In genomic region chr10:125912207-125912606, GRCm38 (mm10) we compare ENCODE assay signal across 14 mouse cellular contexts. TPM values are rescaled to one million over a fixed set of nuclear protein-coding genes. Genes with fewer than 3 reads are reported as not detected.
A peak's percentile ranks its signal among the peaks of the same experiment; 100 is the strongest.
DNase-seq lines count a peak whose midpoint lies in the region; ATAC-seq and TF ChIP-seq lines count a peak whose summit lies in the region.
"Had no signal": no experiment of that assay in that cellular context is flagged by ENCODE, and none has a peak within 500 bp of the region (broad histone marks: within the 10 kb centered on the region; RNA-seq: fewer than 3 reads in every experiment).

No protein-coding gene starts in this region.

- DNase-seq in hindbrain, postnatal 0 days (ENCODE audit: low spot score), result peak; percentile 29
- no peak for DNase-seq in ovary, adult 18-20 months (ENCODE audit: low spot score)
- DNase-seq in left cerebral cortex, postnatal 36 days (ENCODE audit: low spot score in 2 of 2), result no peak
- DNase-seq: cerebellum, postnatal 36 days; lung, adult 2 months had no signal

- ATAC-seq in forebrain, embryonic 12.5 days (ENCODE audit: low FRiP score), result 0 out of 2 replicates have a peak, but pooled peaks have one; percentile 30
- ATAC-seq in forebrain, embryonic 15.5 days (replicated peaks), result no peak
- peak; percentile 75 for ATAC-seq in midbrain, embryonic 12.5 days (ENCODE audit: low FRiP score, low read depth)
- no peak for ATAC-seq in midbrain, embryonic 15.5 days (replicated peaks)
- 0 out of 2 replicates have a peak, but pooled peaks have one; percentile 45 for ATAC-seq in hindbrain, postnatal 0 days
- peak; percentile 76; the same call in 1 of the 2 replicates for ATAC-seq in neural tube, embryonic 14.5 days (ENCODE audit: low read depth)

- H3K9me3 ChIP-seq in forebrain, embryonic 12.5 days, result no peaks in the 10 kb centered on the region
- H3K9me3 ChIP-seq in forebrain, embryonic 15.5 days, result no peaks in the 10 kb centered on the region
- H3K9me3 ChIP-seq in midbrain, embryonic 12.5 days, result no peaks in the 10 kb centered on the region
- H3K9me3 ChIP-seq in midbrain, embryonic 15.5 days, result no peaks in the 10 kb centered on the region
- H3K9me3 ChIP-seq in hindbrain, postnatal 0 days (ENCODE audit: low read length), result no peaks in the 10 kb centered on the region
- H3K9me3 ChIP-seq in neural tube, embryonic 14.5 days (ENCODE audit: control insufficient read depth, low read length), result no peaks in the 10 kb centered on the region

- H3K4me3 ChIP-seq in forebrain, embryonic 12.5 days (replicated peaks), result no peak overlapping the region
- no peak overlapping the region for H3K4me3 ChIP-seq in forebrain, embryonic 15.5 days
- no peak overlapping the region for H3K4me3 ChIP-seq in midbrain, embryonic 12.5 days
- H3K4me3 ChIP-seq in midbrain, embryonic 15.5 days, result no peak overlapping the region
- no peak overlapping the region for H3K4me3 ChIP-seq in hindbrain, postnatal 0 days (ENCODE audit: low read length)
- H3K4me3 ChIP-seq in neural tube, embryonic 14.5 days (ENCODE audit: low read depth, low read length), result no peak overlapping the region
- H3K4me3 ChIP-seq: erythroblast, embryonic 14.5 days; layer of hippocampus, adult 2 months had no signal

- 48% methylated on average over 7 of the region's 7 CpGs for WGBS in forebrain, embryonic 12.5 days
- WGBS in forebrain, embryonic 15.5 days, result 28% methylated on average over 7 of the region's 7 CpGs
- WGBS in midbrain, embryonic 12.5 days, result 62% methylated on average over 7 of the region's 7 CpGs
- WGBS in midbrain, embryonic 15.5 days, result 43% methylated on average over 7 of the region's 7 CpGs
- 31% methylated on average over 7 of the region's 7 CpGs for WGBS in hindbrain, postnatal 0 days
- 14% methylated on average over 7 of the region's 7 CpGs for WGBS in neural tube, embryonic 14.5 days

- no peak overlapping the region for H3K27ac ChIP-seq in forebrain, embryonic 12.5 days
- H3K27ac ChIP-seq in forebrain, embryonic 15.5 days (replicated peaks), result no peak overlapping the region
- H3K27ac ChIP-seq in midbrain, embryonic 12.5 days (replicated peaks), result no peak overlapping the region
- H3K27ac ChIP-seq in midbrain, embryonic 15.5 days, result no peak overlapping the region
- no peak overlapping the region for H3K27ac ChIP-seq in hindbrain, postnatal 0 days
- H3K27ac ChIP-seq in neural tube, embryonic 14.5 days (ENCODE audit: low read depth, low read length), result no peak overlapping the region
- H3K27ac ChIP-seq: layer of hippocampus, adult 2 months had no signal

- peaks cover 4% of the 10 kb centered on the region for H3K4me1 ChIP-seq in forebrain, embryonic 12.5 days
- H3K4me1 ChIP-seq in forebrain, embryonic 15.5 days, result no peaks in the 10 kb centered on the region
- no peaks in the 10 kb centered on the region; the same call in 1 of the 2 replicates for H3K4me1 ChIP-seq in midbrain, embryonic 12.5 days
- no peaks in the 10 kb centered on the region for H3K4me1 ChIP-seq in midbrain, embryonic 15.5 days
- H3K4me1 ChIP-seq in hindbrain, postnatal 0 days (ENCODE audit: insufficient read depth, low read length), result no peaks in the 10 kb centered on the region
- no peaks in the 10 kb centered on the region for H3K4me1 ChIP-seq in neural tube, embryonic 14.5 days (ENCODE audit: control insufficient read depth, insufficient read depth, low read length)

- intact Hi-C loops in left cerebral cortex, postnatal 36 days (cut with DNase I), result no loop called here

- no peaks in the 10 kb centered on the region for H3K36me3 ChIP-seq in forebrain, embryonic 12.5 days (replicated peaks)
- no peaks in the 10 kb centered on the region for H3K36me3 ChIP-seq in forebrain, embryonic 15.5 days
- no peaks in the 10 kb centered on the region for H3K36me3 ChIP-seq in midbrain, embryonic 12.5 days
- H3K36me3 ChIP-seq in midbrain, embryonic 15.5 days (replicated peaks), result no peaks in the 10 kb centered on the region
- no peaks in the 10 kb centered on the region for H3K36me3 ChIP-seq in hindbrain, postnatal 0 days (ENCODE audit: insufficient read depth, low read length)
- H3K36me3 ChIP-seq in neural tube, embryonic 14.5 days (ENCODE audit: control insufficient read depth, insufficient read depth, low read length), result no peaks in the 10 kb centered on the region

- no peak overlapping the region for H3K4me2 ChIP-seq in forebrain, embryonic 12.5 days
- H3K4me2 ChIP-seq in forebrain, embryonic 15.5 days (replicated peaks), result no peak overlapping the region
- H3K4me2 ChIP-seq in midbrain, embryonic 12.5 days (replicated peaks), result no peak overlapping the region
- H3K4me2 ChIP-seq in midbrain, embryonic 15.5 days, result no peak overlapping the region
- no peak overlapping the region for H3K4me2 ChIP-seq in hindbrain, postnatal 0 days (ENCODE audit: low read depth, low read length)
- H3K4me2 ChIP-seq in neural tube, embryonic 14.5 days (ENCODE audit: low read depth, low read length), result no peak overlapping the region
- H3K4me2 ChIP-seq: heart, embryonic 11.5 days had no signal

- no peak overlapping the region for H3K9ac ChIP-seq in forebrain, embryonic 12.5 days
- H3K9ac ChIP-seq in forebrain, embryonic 15.5 days (replicated peaks), result no peak overlapping the region
- H3K9ac ChIP-seq in midbrain, embryonic 12.5 days (replicated peaks), result no peak overlapping the region
- H3K9ac ChIP-seq in midbrain, embryonic 15.5 days, result no peak overlapping the region
- H3K9ac ChIP-seq in hindbrain, postnatal 0 days (replicated peaks; ENCODE audit: low read length), result no peak overlapping the region
- no peak overlapping the region for H3K9ac ChIP-seq in neural tube, embryonic 14.5 days (replicated peaks; ENCODE audit: low read depth, low read length)

- no peak for TF ChIP-seq CTCF in hindbrain, postnatal 0 days (IDR thresholded peaks at IDR 0.05; ENCODE audit: low read depth)

- no peaks in the 10 kb centered on the region for H3K27me3 ChIP-seq in forebrain, embryonic 12.5 days
- no peaks in the 10 kb centered on the region for H3K27me3 ChIP-seq in forebrain, embryonic 15.5 days
- H3K27me3 ChIP-seq in midbrain, embryonic 12.5 days, result no peaks in the 10 kb centered on the region
- H3K27me3 ChIP-seq in midbrain, embryonic 15.5 days (replicated peaks), result no peaks in the 10 kb centered on the region
- no peaks in the 10 kb centered on the region for H3K27me3 ChIP-seq in hindbrain, postnatal 0 days (ENCODE audit: insufficient read depth, low read length)
- no peaks in the 10 kb centered on the region for H3K27me3 ChIP-seq in neural tube, embryonic 14.5 days (ENCODE audit: control insufficient read depth, insufficient read depth, low read length)

RNA-seq across cellular contexts. Expression of gene Lrig3, which starts 53.8 kb away (rescaled TPM):
- 8.6 and 10.6 TPM in 2 replicates for polyA plus RNA-seq in forebrain, embryonic 12.5 days (2016; fragmentation: Nextera tagmentation; extraction: Ambion mirVana)
- polyA plus RNA-seq in forebrain, embryonic 15.5 days (2015; fragmentation: Nextera tagmentation; extraction: Ambion mirVana), result 1.9 and 2.0 TPM in 2 replicates
- polyA plus RNA-seq in midbrain, embryonic 12.5 days (2016; fragmentation: Nextera tagmentation; extraction: Ambion mirVana), result 11.7 and 15.4 TPM in 2 replicates
- 4.0 and 4.1 TPM in 2 replicates for polyA plus RNA-seq in midbrain, embryonic 15.5 days (2015; fragmentation: Nextera tagmentation; extraction: Ambion mirVana)
- total RNA-seq in hindbrain, postnatal 0 days (2014; rRNA removed), result 12.7 and 16.3 TPM in 2 replicates
- 3.7 and 4.8 TPM in 2 replicates for polyA plus RNA-seq in hindbrain, postnatal 0 days (2015; fragmentation: Nextera tagmentation; extraction: Ambion mirVana)
- 1.8 and 4.6 TPM in 2 replicates for polyA plus RNA-seq in neural tube, embryonic 14.5 days (2014; fragmentation: Nextera tagmentation; extraction: Ambion mirVana)
- total RNA-seq in left cerebral cortex, postnatal 36 days (2021), result 1 to 10 TPM; 3.4 TPM
- total RNA-seq: MEL had no signal
- polyA plus RNA-seq: erythroblast, embryonic 14.5 days had no signal

Comparison
In these comparisons a context has a peak if more than half of its experiments do, and no peak if none do; other contexts are left out.
1. ATAC-seq: peak in forebrain, embryonic 12.5 days (single experiment), midbrain, embryonic 12.5 days (single experiment), hindbrain, postnatal 0 days (single experiment) and neural tube, embryonic 14.5 days (single experiment); none in forebrain, embryonic 15.5 days (single experiment) and midbrain, embryonic 15.5 days (single experiment).